Mouse (Mus musculus) forebrain, postnatal 0 days (tissue): ENCODE data around the gene Srm. TPM values are rescaled to one million over a fixed set of nuclear protein-coding genes. Genes with fewer than 3 reads are reported as not detected.

Experiments
- ATAC-seq: fragments of 200-750 bp; cut with Nextera tagmentation; 2 replicates; pipeline ENCODE4 v1.8.0; 2017; ENCODE audit warnings: mild to moderate bottlenecking, moderate library complexity
- DNase-seq: peaks from one replicate; pipeline ENCODE4 v3.0.0-alpha.2; 2015
- H3K27ac ChIP-seq: fragments of 300-500 bp; sonication (generic); 2 replicates; pipeline ENCODE4 v1.5.1; 2014; ENCODE audit warnings: low read depth, mild to moderate bottlenecking, antibody characterized with exemption, low read length, moderate library complexity, mixed read lengths
- H3K27me3 ChIP-seq: fragments of 300-500 bp; sonication (generic); 2 replicates; pipeline ENCODE4 v1.6.1; 2014; ENCODE audit warnings: mild to moderate bottlenecking, low read length, mixed read lengths; ENCODE audit not compliant: insufficient read depth
- H3K36me3 ChIP-seq: fragments of 300-500 bp; sonication (generic); 2 replicates; pipeline ENCODE4 v1.6.1; 2014; ENCODE audit warnings: mild to moderate bottlenecking, moderate library complexity; ENCODE audit not compliant: insufficient read depth
- H3K4me1 ChIP-seq: fragments of 300-500 bp; sonication (generic); 2 replicates; pipeline ENCODE4 v1.6.1; 2014; ENCODE audit warnings: antibody characterized with exemption; ENCODE audit not compliant: insufficient read depth
- H3K4me2 ChIP-seq: fragments of 300-500 bp; sonication (generic); 2 replicates; pipeline ENCODE4 v1.6.1; 2014; ENCODE audit warnings: low read depth, mild to moderate bottlenecking, moderate library complexity
- H3K4me3 ChIP-seq: fragments of 300-500 bp; sonication (generic); 2 replicates; pipeline ENCODE4 v1.5.1; 2014; ENCODE audit warnings: low read depth, low read length, mixed read lengths
- H3K9ac ChIP-seq: fragments of 300-500 bp; sonication (generic); 2 replicates; pipeline ENCODE4 v1.6.1; 2014; ENCODE audit warnings: mild to moderate bottlenecking
- H3K9me3 ChIP-seq: fragments of 300-500 bp; sonication (generic); 2 replicates; pipeline ENCODE4 v1.6.1; 2016; ENCODE audit warnings: low read length
- CTCF ChIP-seq: sonication (generic); IDR thresholded peaks from 2 replicates; pipeline ENCODE4 v1.5.1; 2016; ENCODE audit warnings: antibody characterized with exemption, control low read depth, low read depth
- WGBS: fragments of 180-500 bp; shearing (Covaris S2); extraction: QIAGEN DNeasy Blood & Tissue Kit; methylation state at CpG from one replicate; pipeline ENCODE4 v1.1.7; 2014; 5-methylcytosine and 5-hydroxymethylcytosine counted together
- polyA plus RNA-seq: library from polyadenylated mRNA; unstranded; fragments of >200 nt; fragmentation: Nextera tagmentation; extraction: Ambion mirVana; gene quantifications from 2 replicates; pipeline ENCODE4 v1.2.1, GENCODE M21; 2015
- total RNA-seq: library from RNA; depleted of rRNA; stranded (reverse); fragments of >200 nt; gene quantifications from 2 replicates; pipeline ENCODE4 v1.2.3, GENCODE M21; 2014

Gene Srm
- total and polyA plus RNA-seq, 2 experiments from 2014 or later, result 59.9 to 199 TPM

DNA sequence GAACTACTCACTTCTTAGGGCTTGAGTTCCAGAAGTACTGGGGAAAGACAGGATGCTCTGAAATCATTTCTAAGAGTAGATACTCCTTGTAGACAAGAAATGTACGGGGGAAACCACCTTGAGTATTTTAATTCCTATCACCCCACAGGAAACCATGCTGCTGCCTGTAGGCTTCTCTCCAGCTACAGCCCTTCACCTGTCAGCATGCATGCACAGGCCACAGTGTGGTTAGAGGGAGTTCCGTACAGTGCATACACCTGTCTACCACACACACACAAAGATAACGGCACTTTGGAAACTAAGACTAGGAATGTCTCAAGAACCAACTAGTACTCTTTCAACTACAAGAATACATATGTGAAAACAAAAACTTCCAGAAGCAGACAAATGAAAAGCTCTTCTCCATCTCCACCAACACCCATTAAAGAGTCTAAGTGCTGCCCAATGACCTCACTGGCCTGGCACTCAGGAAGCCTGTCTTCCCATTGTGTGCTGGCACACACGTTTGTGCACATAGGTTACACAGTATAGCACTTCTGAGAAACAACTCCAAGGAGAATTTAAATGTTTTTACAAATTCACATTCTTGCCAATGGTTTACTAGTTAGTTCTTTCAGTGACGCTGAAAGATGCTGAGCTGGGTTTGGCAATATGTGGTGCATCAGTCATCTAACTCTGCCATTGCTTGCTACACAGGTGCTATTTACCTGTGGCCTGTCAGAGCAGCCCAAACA lies 19.5 kb downstream of the Srm start:
- Histone ChIP-seq H3K9ac (no peak overlapping the region), H3K4me1 (no peaks in the 10 kb centered on the region), H3K27ac (no peak overlapping the region), H3K27me3 (no peaks in the 10 kb centered on the region), H3K4me2 (no peak overlapping the region), H3K4me3 (no peak overlapping the region), H3K36me3 (peaks cover 17% of the 10 kb centered on the region; the same call in 1 of the 2 replicates), H3K9me3 (no peaks in the 10 kb centered on the region)
- no peak for TF ChIP-seq CTCF
- DNase-seq (no peak), ATAC-seq (no peak)
- WGBS, result 68% methylated on average over 5 of the region's 5 CpGs

DNA sequence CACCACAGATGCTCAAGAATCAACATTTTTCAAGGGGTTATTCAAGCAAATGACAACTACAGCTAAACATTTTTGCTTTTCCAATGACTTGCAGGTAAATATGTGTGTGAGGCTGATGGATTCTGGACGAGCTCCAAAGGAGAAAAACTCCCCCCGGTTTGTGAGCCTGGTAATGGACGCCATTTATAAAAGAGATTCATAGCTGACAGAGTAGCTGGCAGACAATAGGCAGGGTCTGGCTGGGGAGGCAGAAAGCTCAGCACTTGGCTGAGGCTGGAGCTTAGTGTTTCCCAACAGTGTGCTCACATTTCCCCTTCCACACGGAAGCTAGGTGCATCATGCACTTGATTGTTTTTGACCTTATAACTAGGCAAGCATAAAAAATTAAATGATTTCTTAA lies 21.3 kb downstream of the Srm start:
- WGBS, result 31% methylated on average over 4 of the region's 4 CpGs
- no peaks in the 10 kb centered on the region for H3K4me1 ChIP-seq
- H3K9me3 ChIP-seq, result no peaks in the 10 kb centered on the region
- H3K36me3 ChIP-seq, result peaks cover 28% of the 10 kb centered on the region
- no peak overlapping the region for H3K4me2 ChIP-seq
- H3K27me3 ChIP-seq, result no peaks in the 10 kb centered on the region
- H3K4me3 ChIP-seq, result no peak overlapping the region
- DNase-seq (no peak), ATAC-seq (no peak)
- no peak for TF ChIP-seq CTCF
- H3K27ac ChIP-seq, result no peak overlapping the region
- H3K9ac ChIP-seq, result no peak overlapping the region

DNA sequence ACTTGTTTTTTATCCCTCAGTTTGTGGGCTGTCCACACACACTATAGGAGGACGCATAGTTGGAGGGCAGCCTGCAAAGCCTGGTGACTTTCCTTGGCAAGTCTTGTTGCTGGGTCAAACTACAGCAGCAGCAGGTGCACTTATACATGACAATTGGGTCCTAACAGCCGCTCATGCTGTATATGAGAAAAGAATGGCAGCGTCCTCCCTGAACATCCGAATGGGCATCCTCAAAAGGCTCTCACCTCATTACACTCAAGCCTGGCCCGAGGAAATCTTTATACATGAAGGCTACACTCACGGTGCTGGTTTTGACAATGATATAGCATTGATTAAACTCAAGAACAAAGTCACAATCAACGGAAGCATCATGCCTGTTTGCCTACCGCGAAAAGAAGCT lies 22.4 kb downstream of the Srm start:
- Histone ChIP-seq H3K9me3 (no peaks in the 10 kb centered on the region), H3K27me3 (no peaks in the 10 kb centered on the region), H3K36me3 (peaks cover 36% of the 10 kb centered on the region), H3K4me1 (no peaks in the 10 kb centered on the region), H3K4me2 (no peak overlapping the region), H3K27ac (no peak overlapping the region), H3K4me3 (no peak overlapping the region), H3K9ac (no peak overlapping the region)
- no peak for TF ChIP-seq CTCF
- no peak for ATAC-seq
- no peak for DNase-seq
- 38% methylated on average over 9 of the region's 9 CpGs for WGBS

DNA sequence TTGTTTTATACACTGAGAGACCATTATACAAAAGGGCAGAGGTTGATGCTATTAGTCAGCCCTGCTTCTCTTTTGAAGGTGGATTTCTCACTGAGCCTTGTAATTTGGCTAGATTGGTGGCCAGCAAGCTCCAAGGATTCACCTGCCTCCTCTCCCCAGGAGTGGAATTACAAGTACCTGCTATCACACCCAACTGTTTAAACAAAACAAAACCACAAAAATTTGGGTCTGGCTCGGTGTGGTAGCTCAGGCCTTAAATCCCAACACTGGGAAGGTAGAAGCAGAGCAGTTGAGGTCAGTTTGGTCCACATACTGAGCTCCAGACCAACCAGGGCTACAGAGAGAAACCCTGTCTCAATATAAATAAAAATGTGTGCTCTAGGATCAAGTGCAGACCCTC lies 28.5 kb downstream of the Srm start:
- H3K36me3 ChIP-seq, result peaks cover 79% of the 10 kb centered on the region
- 95% methylated on average over 1 of the region's 1 CpGs for WGBS

DNA sequence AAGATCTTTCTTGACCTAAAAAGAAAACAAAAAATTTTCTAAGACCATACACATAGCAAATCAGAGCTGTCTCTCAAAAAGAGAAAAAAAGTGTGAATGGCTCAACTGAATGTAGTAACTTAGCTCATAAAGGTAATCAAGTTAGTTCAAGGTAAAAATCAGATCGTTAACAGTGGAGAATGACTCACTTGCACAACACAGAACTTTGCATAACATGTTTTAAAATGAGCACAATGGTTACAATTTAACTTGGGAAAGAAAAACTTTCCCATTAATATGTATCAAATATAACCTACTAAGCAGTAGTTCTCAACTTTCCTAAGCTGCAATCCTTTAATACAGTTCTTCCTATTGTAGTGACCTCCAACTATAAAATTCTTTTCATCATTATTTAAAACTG lies 29.4 kb downstream of the Srm start:
- Histone ChIP-seq H3K4me3 (no peak overlapping the region), H3K9me3 (no peaks in the 10 kb centered on the region), H3K9ac (no peak overlapping the region), H3K27ac (no peak overlapping the region), H3K36me3 (peaks cover 73% of the 10 kb centered on the region), H3K4me2 (no peak overlapping the region), H3K4me1 (peaks cover 10% of the 10 kb centered on the region; the same call in 1 of the 2 replicates), H3K27me3 (no peaks in the 10 kb centered on the region)
- ATAC-seq (no peak), DNase-seq (no peak)
- WGBS, result 81% methylated on average over 1 of the region's 1 CpGs
- TF ChIP-seq CTCF, result no peak

More for the DNA sequence above, 28.5 kb downstream of the Srm start:
- ATAC-seq (no peak), DNase-seq (no peak)
- TF ChIP-seq CTCF, result no peak
- Histone ChIP-seq H3K27ac (no peak overlapping the region), H3K27me3 (no peaks in the 10 kb centered on the region), H3K9ac (no peak overlapping the region), H3K4me1 (peaks cover 1% of the 10 kb centered on the region; the same call in 1 of the 2 replicates), H3K4me3 (no peak overlapping the region), H3K4me2 (no peak overlapping the region), H3K9me3 (no peaks in the 10 kb centered on the region)

DNA sequence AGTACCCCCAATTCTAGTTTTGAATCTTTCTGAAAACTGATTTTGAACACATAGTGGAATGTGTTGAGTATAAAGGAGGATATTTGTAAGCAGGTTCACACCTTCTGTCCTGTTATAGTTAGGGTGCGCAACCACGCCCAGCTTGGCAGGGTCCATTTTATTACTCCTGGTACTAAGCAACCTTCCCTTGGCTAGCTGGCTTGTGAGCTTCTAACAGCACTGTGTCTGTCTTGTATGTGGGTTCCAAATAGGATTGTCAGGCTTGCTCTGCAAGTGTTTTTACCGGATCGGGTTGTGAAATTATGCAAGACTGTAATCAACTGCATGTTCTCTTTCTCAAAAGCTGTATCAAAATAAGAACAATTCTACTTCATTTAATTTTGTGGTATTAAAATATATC lies 31.2 kb downstream of the Srm start:
- ATAC-seq, result no peak
- no peak overlapping the region for H3K4me2 ChIP-seq
- peaks cover 57% of the 10 kb centered on the region for H3K36me3 ChIP-seq
- no peak overlapping the region for H3K9ac ChIP-seq
- H3K9me3 ChIP-seq, result no peaks in the 10 kb centered on the region
- DNase-seq, result no peak
- H3K27me3 ChIP-seq, result no peaks in the 10 kb centered on the region
- no peak for TF ChIP-seq CTCF
- no peak overlapping the region for H3K27ac ChIP-seq
- 93% methylated on average over 4 of the region's 4 CpGs for WGBS
- peaks cover 10% of the 10 kb centered on the region; the same call in 1 of the 2 replicates for H3K4me1 ChIP-seq
- H3K4me3 ChIP-seq, result no peak overlapping the region

DNA sequence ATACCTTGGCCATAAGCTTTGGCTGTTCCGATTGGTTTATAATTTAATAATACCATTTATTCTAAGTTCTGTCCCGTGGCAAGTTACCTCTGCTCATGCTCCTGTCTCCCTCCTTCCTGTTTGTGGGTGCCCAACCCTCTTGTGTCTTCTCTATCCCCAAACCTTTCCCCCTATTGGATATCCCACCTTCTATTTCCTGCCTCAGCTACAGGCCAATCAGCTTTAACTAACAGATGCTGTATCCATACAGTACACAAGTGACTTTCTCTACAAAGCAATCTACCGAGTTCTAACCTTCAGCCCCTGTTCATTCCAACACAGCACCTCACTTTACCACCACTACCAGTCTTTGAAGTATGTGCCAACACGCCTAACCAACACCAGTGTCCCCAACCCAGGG lies 32.3 kb downstream of the Srm start:
- Histone ChIP-seq H3K36me3 (peaks cover 51% of the 10 kb centered on the region), H3K9me3 (no peaks in the 10 kb centered on the region), H3K4me3 (no peak overlapping the region), H3K9ac (no peak overlapping the region), H3K27ac (no peak overlapping the region), H3K4me2 (no peak overlapping the region), H3K27me3 (no peaks in the 10 kb centered on the region), H3K4me1 (peaks cover 10% of the 10 kb centered on the region; the same call in 1 of the 2 replicates)
- no peak for TF ChIP-seq CTCF
- 88% methylated on average over 4 of the region's 4 CpGs for WGBS
- ATAC-seq (no peak), DNase-seq (no peak)
